Mouse (Mus musculus): ENCODE data around the gene Clec2i. TPM values are rescaled to one million over a fixed set of nuclear protein-coding genes. Genes with fewer than 3 reads are reported as not detected.

Gene Clec2i
- polyA plus RNA-seq, 1 experiment, result 9.6 TPM

DNA sequence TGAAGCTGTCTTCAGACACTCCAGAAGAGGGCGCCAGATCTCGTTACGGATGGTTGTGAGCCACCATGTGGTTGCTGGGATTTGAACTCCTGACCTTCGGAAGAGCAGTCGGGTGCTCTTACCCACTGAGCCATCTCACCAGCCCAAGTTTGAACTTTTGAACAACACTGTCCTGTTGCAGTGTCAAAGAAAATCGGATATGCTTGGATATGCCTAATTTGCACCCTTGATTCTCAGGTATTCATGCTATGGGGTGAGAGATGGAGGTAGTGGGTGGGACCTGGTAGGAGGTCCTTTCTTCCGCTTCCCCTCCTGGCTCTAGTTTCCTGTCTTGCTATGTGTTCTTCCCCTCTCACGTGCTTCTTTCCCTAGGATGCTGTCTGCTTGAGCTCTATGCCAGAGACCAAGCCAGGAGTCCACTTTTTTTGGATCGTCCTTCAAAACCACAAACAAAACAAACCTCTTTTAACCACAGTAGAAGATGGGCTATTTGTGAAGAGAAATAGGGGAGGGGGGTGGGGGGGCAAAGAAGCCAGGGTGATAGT is 41.3 kb upstream of the Clec2i start:
- peaks cover 3% of the 10 kb centered on the region; the same call in 1 of the 2 replicates for H3K36me3 ChIP-seq (ENCODE audit: control insufficient read depth, insufficient read depth, low read length)
- H3K27ac ChIP-seq (ENCODE audit: insufficient read depth, low read length), result no peak overlapping the region
- TF ChIP-seq CTCF (IDR thresholded peaks at IDR 0.05; ENCODE audit: extremely low read depth, insufficient read depth, insufficient read length, insufficient replicate concordance) (no peak), POLR2A (IDR thresholded peaks at IDR 0.05; ENCODE audit: low read depth, low read length) (no peak)
- H3K4me1 ChIP-seq (ENCODE audit: control insufficient read depth, insufficient read depth, insufficient read length), result peaks cover 5% of the 10 kb centered on the region
- H3K27me3 ChIP-seq (ENCODE audit: control insufficient read depth, insufficient read depth, low read length), result no peaks in the 10 kb centered on the region
- DNase-seq (ENCODE audit: low read depth in 1 of 2, low spot score in 2 of 2), result no peak
- no peak overlapping the region for H3K4me3 ChIP-seq (ENCODE audit: extremely low read depth, insufficient read depth, insufficient read length)
- 67% methylated on average over 8 of the region's 9 CpGs for WGBS

DNA sequence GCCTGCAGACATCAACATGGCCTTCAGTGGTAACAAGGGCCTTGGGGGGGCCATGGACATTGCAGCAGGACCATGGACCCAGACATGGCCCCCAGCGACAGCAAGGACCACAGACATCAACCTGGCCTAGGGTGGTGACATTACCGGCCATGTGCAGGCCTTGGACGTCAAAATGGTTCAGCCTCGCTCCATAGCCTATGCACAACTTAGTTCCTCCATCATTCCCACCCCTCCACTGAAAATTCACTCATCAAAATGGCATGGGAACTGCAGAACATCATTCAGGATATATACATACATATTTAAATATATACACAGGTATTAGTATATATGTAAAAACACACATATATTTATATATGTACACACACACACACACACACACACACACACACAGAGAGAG is 40.0 kb upstream of the Clec2i start:
- WGBS, result 86% methylated on average over 4 of the region's 4 CpGs

DNA sequence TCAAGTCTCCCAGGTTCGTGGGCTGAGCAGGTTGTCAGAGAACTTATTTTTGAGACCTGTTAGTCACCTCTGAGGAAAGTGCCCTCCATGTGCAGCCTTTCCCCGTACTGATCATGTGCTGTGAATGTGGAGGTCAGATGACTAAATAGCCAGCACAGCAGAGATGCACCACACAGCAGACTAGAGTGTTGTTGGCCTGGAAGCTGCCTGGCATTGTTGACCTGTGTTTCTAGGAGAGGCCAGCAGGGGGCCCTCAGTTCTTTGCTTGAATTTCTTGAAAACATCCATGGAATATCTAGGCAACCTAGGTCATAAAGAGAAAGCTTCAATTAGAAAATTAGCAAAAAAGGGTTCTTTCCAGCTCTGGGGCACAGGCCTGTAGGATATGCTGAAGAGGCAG is 37.5 kb upstream of the Clec2i start:
- Histone ChIP-seq H3K4me1 (ENCODE audit: control insufficient read depth, insufficient read depth, insufficient read length) (peaks cover 21% of the 10 kb centered on the region; the same call in 1 of the 2 replicates), H3K27ac (ENCODE audit: insufficient read depth, low read length) (no peak overlapping the region), H3K36me3 (ENCODE audit: control insufficient read depth, insufficient read depth, low read length) (peaks cover 3% of the 10 kb centered on the region; the same call in 1 of the 2 replicates), H3K27me3 (ENCODE audit: control insufficient read depth, insufficient read depth, low read length) (no peaks in the 10 kb centered on the region), H3K4me3 (ENCODE audit: extremely low read depth, insufficient read depth, insufficient read length) (no peak overlapping the region)
- WGBS, result 66% methylated on average over 2 of the region's 2 CpGs
- peak in 1 of 2 experiments; percentile 41 for DNase-seq (ENCODE audit: low read depth in 1 of 2, low spot score in 2 of 2)
- TF ChIP-seq POLR2A (IDR thresholded peaks at IDR 0.05; ENCODE audit: low read depth, low read length) (no peak), CTCF (IDR thresholded peaks at IDR 0.05; ENCODE audit: extremely low read depth, insufficient read depth, insufficient read length, insufficient replicate concordance) (peak; percentile 54; the same call in 1 of the 2 replicates)

More for the DNA sequence above, 40.0 kb upstream of the Clec2i start:
- no peak for DNase-seq (ENCODE audit: low read depth in 1 of 2, low spot score in 2 of 2)
- Histone ChIP-seq H3K4me3 (ENCODE audit: extremely low read depth, insufficient read depth, insufficient read length) (no peak overlapping the region), H3K4me1 (ENCODE audit: control insufficient read depth, insufficient read depth, insufficient read length) (peaks cover 14% of the 10 kb centered on the region), H3K27me3 (ENCODE audit: control insufficient read depth, insufficient read depth, low read length) (no peaks in the 10 kb centered on the region), H3K27ac (ENCODE audit: insufficient read depth, low read length) (no peak overlapping the region), H3K36me3 (ENCODE audit: control insufficient read depth, insufficient read depth, low read length) (peaks cover 3% of the 10 kb centered on the region; the same call in 1 of the 2 replicates)
- TF ChIP-seq CTCF (IDR thresholded peaks at IDR 0.05; ENCODE audit: extremely low read depth, insufficient read depth, insufficient read length, insufficient replicate concordance) (no peak), POLR2A (IDR thresholded peaks at IDR 0.05; ENCODE audit: low read depth, low read length) (no peak)

DNA sequence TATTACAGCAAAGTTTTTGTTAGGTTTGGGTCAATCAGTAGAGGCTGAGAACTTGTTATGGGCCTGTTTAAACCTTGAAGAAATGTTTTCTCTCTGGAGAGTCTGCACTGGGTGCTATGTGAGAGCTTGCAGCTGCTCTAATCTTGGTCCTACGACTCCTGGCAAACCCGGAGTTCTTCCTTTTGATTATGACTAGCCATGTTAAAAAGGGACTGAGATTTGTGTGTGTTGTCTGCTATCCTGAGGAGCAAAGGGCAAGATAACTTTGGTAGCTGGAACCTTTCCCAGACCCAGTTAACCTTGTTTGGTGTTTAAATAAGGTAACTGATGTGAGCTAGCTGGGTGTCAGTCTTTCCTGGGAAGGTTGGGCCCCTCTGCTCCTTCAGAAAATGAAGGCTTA is 36.7 kb upstream of the Clec2i start:
- peaks cover 3% of the 10 kb centered on the region; the same call in 1 of the 2 replicates for H3K36me3 ChIP-seq (ENCODE audit: control insufficient read depth, insufficient read depth, low read length)
- H3K4me1 ChIP-seq (ENCODE audit: control insufficient read depth, insufficient read depth, insufficient read length), result peaks cover 24% of the 10 kb centered on the region; the same call in 1 of the 2 replicates
- 63% methylated on average over 2 of the region's 2 CpGs for WGBS
- no peak for DNase-seq (ENCODE audit: low read depth in 1 of 2, low spot score in 2 of 2)
- H3K27ac ChIP-seq (ENCODE audit: insufficient read depth, low read length), result peak overlapping the region; percentile 20; the same call in 1 of the 2 replicates
- no peak overlapping the region for H3K4me3 ChIP-seq (ENCODE audit: extremely low read depth, insufficient read depth, insufficient read length)
- H3K27me3 ChIP-seq (ENCODE audit: control insufficient read depth, insufficient read depth, low read length), result no peaks in the 10 kb centered on the region
- TF ChIP-seq POLR2A (IDR thresholded peaks at IDR 0.05; ENCODE audit: low read depth, low read length) (no peak), CTCF (IDR thresholded peaks at IDR 0.05; ENCODE audit: extremely low read depth, insufficient read depth, insufficient read length, insufficient replicate concordance) (no peak)

GRCm38 (mm10) chr6:128851151-128851550 is 36.2 kb upstream of the Clec2i start:
- TF ChIP-seq CTCF (IDR thresholded peaks at IDR 0.05; ENCODE audit: extremely low read depth, insufficient read depth, insufficient read length, insufficient replicate concordance) (no peak), POLR2A (IDR thresholded peaks at IDR 0.05; ENCODE audit: low read depth, low read length) (no peak)
- DNase-seq (ENCODE audit: low read depth in 1 of 2, low spot score in 2 of 2), result no peak
- Histone ChIP-seq H3K4me1 (ENCODE audit: control insufficient read depth, insufficient read depth, insufficient read length) (peaks cover 26% of the 10 kb centered on the region; the same call in 1 of the 2 replicates), H3K27me3 (ENCODE audit: control insufficient read depth, insufficient read depth, low read length) (no peaks in the 10 kb centered on the region), H3K36me3 (ENCODE audit: control insufficient read depth, insufficient read depth, low read length) (peaks cover 3% of the 10 kb centered on the region; the same call in 1 of the 2 replicates), H3K27ac (ENCODE audit: insufficient read depth, low read length) (peak overlapping the region; percentile 85; the same call in 1 of the 2 replicates), H3K4me3 (ENCODE audit: extremely low read depth, insufficient read depth, insufficient read length) (no peak overlapping the region)
- 25% methylated on average over 2 of the region's 2 CpGs for WGBS

GRCm38 (mm10) chr6:128852766-128853165 is 34.6 kb upstream of the Clec2i start:
- no peak for DNase-seq (ENCODE audit: low read depth in 1 of 2, low spot score in 2 of 2)
- TF ChIP-seq CTCF (IDR thresholded peaks at IDR 0.05; ENCODE audit: extremely low read depth, insufficient read depth, insufficient read length, insufficient replicate concordance), result no peak
- TF ChIP-seq POLR2A (IDR thresholded peaks at IDR 0.05; ENCODE audit: low read depth, low read length), result no peak
- Histone ChIP-seq H3K27ac (ENCODE audit: insufficient read depth, low read length) (peak overlapping the region; percentile 62; the same call in 1 of the 2 replicates), H3K27me3 (ENCODE audit: control insufficient read depth, insufficient read depth, low read length) (no peaks in the 10 kb centered on the region), H3K4me3 (ENCODE audit: extremely low read depth, insufficient read depth, insufficient read length) (peak overlapping the region; percentile 2; the same call in 1 of the 2 replicates), H3K4me1 (ENCODE audit: control insufficient read depth, insufficient read depth, insufficient read length) (peaks cover 26% of the 10 kb centered on the region; the same call in 1 of the 2 replicates), H3K36me3 (ENCODE audit: control insufficient read depth, insufficient read depth, low read length) (peaks cover 4% of the 10 kb centered on the region; the same call in 1 of the 2 replicates)
- 21% methylated on average over 3 of the region's 3 CpGs for WGBS

All from spleen, adult 2 months (tissue).